Mouse (Mus musculus): ENCODE data around the gene Cdh13. TPM values are rescaled to one million over a fixed set of nuclear protein-coding genes. Genes with fewer than 3 reads are reported as not detected.
A peak's percentile ranks its signal among the peaks of the same experiment; 100 is the strongest.

Gene Cdh13
- total RNA-seq, 2 experiments from 2014 or later = 40.7 to 43.8 TPM

DNA sequence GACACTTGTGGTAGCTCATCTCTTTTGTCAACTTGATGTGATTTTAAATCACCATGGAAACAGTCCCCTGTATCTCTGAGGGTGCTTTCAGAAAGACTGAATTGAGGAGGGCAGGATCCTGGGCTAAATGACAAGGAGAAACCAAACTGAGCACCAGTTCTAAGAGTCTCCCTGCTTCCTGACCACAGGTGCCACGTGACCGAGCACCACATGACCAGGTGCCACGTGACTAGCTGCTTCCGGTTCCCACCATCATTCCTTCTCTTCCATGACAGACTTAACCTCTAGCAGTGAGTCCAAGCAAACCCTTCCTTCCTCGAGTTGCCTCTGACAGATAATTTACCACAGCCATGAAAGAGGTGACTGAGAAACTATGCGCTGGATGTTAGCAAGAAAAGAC lies 280.5 kb downstream of the Cdh13 start:
- DNase-seq (ENCODE audit: low spot score in 2 of 2) = no peak

DNA sequence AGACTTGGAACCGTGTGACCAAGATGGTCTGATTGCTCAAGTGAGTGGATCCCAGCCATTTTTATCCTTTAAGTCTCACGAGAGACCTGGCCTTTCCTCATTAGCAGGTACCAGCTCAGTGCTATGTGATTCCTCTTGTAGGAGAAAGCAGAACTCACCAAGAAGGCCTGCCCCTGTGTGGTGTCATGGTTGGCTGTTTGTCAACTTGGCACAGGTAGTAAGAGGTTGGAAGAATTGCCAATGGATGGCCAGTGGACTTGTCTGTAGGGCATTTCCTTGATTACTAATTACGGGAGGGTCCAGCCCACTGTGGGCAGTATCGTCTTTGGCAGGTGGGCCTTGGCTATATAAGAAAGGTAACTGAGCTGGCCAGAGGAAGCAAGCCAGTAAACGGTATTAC lies 281.7 kb downstream of the Cdh13 start:
- no peak for DNase-seq (ENCODE audit: low spot score in 2 of 2)

DNA sequence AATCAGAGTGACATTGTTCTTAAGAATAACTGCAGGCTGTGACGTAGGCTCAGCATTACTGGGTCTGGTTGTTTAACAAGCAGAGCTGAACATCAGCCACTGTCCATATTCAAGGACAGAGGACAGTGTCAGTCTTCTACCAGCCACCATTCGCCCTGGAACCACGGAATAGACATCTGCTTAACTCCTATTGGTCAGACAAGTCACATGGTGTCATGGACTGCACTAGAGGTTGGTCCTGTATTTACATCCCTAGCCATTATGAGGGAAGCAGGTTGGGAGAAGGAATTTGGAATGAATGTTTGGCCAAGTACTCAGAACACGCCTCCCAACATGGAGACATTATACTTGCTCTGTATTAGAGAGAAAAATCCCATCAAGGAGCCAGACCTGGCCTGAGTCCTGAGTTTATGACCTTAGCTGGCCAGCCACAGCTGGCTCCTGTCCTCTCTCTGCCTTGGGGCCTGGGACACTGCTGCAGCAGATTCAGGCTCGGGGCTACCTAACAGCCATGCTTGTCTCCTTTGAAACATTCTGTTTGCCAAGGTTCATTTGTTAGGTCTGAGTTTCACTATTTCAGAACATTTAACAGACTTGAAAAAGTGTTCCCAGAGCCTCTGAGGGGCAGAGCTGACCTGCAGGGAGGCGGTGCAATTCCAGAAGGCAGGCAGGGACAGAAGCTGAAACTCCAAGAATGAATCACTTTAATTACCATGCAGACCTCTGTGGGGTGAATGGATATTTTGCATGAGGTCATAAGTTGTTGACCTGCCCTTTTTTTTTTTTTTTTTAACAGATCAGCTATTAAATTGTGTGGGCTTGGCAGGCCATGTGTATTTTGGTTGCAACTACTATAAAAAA lies 282.6 kb downstream of the Cdh13 start:
- DNase-seq (ENCODE audit: low spot score in 2 of 2) = no peak

DNA sequence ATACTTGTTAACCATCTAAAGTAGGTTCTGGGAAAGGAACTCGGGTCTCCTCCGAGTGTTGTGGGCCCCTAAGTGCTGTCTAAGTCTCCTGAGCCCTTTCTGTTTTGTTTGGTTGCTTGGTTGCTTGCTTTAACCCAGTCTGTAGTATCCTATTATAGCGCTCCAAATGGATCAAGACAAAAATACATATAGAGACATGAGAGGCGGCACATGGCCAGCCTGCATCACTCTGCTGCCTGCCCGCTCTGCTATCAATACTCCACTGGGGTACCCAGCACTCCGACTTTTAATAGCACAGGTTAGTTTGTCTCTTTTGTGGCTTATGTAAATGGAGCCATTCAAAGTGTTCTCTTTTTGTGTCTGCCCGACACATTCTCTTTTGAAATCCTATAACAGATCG lies 285.8 kb downstream of the Cdh13 start:
- no peak for DNase-seq (ENCODE audit: low spot score in 2 of 2)

DNA sequence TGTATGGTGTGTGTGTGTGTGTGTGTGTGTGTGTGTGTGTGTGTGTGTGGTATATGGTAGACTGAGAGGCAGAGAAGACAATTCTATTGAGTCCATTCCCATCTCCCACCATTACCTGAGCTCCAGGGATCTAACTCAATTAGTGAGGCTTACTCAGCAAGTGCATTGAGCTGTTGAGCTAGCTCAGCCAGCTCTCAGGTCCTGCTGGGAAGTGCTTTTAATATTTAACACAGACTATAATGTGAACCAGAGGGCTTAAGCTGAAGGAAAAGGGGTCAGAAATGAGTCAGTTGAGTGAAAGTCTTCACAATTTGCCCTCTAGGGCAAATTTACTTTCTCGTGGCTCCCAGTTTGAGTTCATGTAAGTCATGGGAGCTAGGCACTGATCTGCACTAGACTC lies 297.7 kb downstream of the Cdh13 start:
- DNase-seq (ENCODE audit: low spot score in 2 of 2) = no peak

DNA sequence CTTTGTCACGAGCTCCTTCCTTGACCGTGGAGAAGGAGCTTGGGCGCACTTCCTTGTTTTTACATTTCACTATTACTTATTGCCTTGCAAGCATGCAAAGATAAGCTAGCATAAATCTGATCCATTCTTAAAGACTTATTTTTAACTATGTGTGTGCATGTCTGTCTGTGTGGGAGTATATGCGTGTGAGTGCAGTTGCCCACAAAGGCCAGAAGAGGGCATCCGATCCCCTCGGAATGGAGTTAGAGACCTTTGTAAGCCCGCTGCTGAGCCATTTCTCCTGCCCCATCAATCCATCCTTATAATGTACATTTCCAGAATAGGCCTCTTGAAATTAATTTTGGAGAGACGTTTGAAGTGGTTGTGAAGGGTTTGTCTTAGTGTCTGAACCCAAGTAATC lies 298.7 kb downstream of the Cdh13 start:
- DNase-seq (ENCODE audit: low spot score in 2 of 2) = no peak

DNA sequence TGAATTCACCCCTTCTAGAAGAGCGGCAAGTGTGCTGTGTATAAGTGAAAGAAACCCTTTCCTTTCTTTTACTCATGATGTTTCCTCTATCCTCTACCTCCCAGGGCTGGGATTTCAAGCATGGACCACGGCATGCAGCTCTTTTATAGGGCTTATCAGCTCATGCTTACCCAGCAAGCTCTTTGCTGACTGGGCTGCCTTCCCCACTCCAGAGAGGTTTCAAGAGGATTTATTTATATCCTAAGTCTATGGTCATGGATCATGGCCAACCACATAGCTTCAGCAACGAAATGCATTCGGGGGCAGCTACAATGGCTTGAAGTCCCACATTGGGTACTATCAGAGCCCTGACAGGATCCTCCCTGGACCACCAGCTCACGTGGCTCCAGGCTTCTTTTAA lies 304.4 kb downstream of the Cdh13 start:
- no peak for DNase-seq (ENCODE audit: low spot score in 2 of 2)

DNA sequence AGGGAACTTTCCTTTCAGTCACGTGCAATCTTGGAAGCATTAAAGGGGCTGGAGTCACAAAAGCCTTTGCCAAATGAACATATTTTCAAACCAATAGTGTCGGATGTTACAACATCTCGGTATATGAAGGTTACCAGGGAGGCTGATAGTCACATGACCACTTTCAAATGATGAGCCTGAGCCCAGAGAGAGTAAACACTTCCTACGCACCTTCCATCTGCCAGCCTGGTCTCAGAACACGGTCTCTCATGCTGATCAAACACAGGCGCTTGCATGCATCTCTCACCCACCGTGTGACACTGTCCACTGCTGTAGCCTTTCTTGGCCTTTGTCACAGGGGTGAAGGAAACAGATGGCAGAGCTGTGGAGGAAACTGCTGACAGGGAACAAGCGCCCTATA lies 313.3 kb downstream of the Cdh13 start:
- DNase-seq (ENCODE audit: low spot score in 2 of 2) = peak; percentile 40 to 84

DNA sequence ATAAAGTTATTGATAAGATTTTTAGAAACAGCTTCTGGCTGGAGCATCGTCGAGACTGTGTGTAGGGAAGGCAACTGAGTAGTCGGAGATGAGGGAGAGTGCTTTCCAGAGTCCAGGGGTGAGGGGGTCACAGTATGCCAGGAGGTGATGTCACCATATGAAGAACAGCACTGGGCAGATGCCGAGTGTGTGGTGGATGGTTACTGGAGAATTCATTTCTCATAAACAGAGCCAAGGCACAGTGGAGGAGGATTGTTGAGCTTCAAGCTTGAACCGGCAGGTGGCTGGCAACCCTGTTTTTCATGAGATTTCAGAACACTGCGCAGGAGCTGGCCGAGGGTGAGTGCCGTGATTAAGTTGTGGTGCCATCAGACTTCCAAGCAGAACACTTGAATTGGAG lies 317.8 kb downstream of the Cdh13 start:
- DNase-seq (ENCODE audit: low spot score in 2 of 2) = no peak

DNA sequence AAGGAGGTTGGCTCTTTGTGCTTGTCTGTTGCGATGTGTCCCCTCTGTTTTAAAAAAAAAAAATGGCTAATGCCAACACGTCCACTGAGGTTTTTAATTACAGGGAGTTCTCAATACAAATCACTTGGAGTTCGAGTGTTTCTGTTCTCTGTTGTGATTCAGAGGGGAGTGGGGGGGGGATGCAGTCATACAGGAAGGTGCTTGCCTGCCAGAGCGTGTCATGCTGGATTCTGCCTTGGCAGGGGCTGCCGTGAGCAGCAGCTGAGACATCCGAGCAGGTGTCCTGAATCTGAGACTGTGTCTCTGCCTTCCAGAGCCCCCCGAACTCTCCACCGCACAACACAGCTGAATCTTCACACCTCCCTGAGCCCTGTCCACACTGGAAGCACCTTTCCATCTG lies 318.5 kb downstream of the Cdh13 start:
- no peak for DNase-seq (ENCODE audit: low spot score in 2 of 2)

DNA sequence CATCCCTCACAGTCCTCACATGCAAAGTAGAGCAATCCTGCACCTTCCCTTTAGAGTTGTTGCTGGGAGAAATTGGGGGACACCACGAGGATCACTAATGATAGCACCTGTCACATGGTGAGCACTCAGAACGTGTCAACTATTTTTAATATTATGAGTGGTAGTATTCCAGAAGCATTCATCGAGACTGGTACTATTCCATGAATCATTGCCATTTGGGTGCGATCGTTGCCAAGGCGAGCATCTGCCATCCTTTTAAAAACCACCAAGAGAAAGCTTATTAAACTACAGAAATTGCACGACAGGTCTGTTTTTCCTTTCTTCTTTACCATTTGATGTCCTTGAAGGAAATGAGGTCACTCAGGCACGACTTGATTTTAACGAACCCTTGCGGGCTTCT lies 328.0 kb downstream of the Cdh13 start:
- DNase-seq (ENCODE audit: low spot score in 2 of 2) = peak; percentile 82 to 94

DNA sequence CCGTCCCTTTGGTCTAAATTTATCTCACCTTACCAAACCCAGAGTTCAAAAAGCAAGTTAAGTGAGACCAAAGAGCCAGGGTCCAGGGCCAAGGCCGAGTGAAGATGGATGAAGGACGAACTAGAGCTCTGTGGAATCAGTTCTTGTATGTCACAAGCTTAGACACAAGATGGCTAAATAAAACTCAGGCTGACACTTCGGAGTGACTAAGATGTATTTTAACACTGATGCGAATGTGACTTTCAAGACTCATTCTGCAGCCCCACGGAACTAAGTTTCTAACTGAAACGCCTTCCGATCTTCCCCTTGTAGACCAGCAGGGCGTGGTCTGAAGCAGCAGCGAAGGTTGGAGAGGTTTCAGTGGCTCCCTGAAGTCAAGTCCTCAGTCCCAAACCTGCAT lies 334.7 kb downstream of the Cdh13 start:
- DNase-seq (ENCODE audit: low spot score in 2 of 2) = no peak

DNA sequence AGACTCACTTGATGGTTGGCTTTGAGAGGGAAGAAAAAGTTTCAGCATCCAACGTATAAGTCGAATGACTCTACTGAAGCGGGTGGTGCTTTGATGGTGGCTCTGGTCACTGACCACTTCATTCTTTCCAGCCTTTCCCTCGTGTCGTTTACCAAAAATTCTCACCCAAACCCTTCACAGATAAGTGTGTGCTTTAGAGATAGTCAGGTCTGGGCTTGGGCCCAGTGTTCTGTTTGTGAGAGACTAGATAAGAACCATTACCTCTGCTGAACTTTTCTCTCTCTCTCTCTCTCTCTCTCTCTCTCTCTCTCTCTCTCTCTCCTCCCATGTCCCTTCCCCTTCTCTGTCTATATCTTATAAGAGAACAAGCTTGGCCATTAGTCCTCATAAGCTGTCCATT lies 342.9 kb downstream of the Cdh13 start:
- no peak for DNase-seq (ENCODE audit: low spot score in 2 of 2)

DNA sequence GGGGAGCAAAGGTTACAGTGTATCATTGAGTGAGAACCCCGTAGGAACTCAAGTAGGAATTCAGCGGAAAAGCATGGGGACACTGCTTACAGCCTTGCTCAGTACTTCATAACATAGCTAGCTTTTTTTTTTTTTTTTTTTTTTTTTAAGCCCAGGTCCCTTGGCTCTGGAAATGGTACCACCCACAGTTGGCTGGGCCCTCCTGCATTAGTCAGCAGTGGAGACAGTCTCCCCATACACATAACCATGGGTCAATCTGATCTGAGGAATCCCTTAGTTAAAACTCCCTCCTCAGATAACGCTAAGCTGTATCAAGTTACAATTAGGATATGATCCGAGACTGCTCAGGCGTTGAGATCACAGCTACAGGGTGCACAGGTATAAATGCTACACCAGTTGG lies 344.2 kb downstream of the Cdh13 start:
- no peak for DNase-seq (ENCODE audit: low spot score in 2 of 2)

DNA sequence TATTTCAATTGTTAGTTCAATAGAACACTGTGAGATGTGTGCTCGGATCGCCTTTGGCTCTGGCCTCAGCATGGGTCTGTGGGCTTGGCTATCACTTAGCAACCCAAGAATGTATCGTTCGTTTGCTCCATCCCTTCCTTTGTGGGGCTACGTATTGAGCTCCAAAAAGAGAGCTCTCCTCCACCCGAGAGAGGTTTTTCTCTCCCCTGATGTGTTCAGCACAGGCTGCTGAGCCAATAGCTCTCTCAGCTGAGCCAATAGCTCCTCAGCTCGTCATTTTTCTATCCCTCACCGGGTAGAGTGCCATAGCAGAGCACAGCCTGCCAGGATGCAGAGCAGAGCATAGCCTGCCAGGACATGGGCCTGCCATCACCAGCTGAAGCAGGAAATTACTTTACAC lies 345.2 kb downstream of the Cdh13 start:
- no peak for DNase-seq (ENCODE audit: low spot score in 2 of 2)

DNA sequence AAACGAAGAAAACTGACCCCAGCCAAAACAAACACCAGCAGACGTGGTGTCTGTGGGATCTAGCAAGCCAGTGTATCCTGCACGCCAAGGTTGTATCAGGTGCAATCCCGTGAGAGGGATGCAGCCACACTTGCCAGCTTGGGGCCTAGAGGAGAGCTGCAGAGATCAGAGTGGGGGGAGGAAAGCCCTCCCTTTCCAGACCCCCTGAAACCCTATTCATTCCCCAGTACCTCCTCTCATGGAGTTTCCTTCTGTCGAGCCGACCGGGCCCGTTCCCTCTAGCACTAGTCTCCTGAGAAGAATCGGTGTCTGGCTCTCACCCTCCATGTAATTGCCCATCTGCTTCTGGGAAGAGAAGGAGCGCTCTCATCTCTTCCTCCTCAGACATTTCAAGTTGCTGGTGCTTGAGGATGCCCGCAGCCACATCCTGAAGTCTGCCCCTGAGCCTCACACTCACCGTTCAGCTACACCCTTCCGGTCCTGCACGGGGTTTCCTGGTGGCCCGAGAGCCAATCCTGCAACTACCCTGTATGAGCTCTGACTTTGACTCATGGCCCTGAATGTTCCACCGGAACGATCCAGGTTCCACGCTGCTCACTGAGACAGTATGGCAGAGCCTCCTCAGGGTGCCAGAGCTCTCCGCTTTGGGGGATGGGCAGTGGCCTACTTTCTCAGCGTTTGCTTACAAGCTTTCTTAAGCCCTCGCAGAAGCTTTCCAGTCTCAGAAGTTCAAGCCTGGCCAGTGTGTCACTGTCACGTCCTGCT lies 351.9 kb downstream of the Cdh13 start:
- DNase-seq (ENCODE audit: low spot score in 2 of 2) = no peak

DNA sequence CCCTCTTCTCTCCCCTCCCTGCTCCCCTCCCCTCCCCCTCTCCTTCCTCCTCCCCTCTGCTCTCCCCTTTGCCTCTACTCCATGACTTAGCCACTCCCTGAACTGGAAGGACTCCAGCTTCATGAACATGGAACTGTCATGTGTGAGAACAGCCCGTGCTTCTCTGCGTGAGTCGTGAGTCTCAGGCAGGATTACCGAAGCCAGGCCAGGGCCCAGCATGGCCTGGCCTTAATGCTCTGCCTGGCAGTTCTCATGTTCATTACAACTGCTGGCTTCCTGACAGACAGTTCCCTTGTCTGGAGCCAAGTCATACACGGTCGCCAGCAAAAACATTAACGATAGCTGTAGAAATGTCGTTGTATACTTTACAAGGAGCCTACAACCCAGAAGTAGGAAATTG lies 356.1 kb downstream of the Cdh13 start:
- no peak for DNase-seq (ENCODE audit: low spot score in 2 of 2)

DNA sequence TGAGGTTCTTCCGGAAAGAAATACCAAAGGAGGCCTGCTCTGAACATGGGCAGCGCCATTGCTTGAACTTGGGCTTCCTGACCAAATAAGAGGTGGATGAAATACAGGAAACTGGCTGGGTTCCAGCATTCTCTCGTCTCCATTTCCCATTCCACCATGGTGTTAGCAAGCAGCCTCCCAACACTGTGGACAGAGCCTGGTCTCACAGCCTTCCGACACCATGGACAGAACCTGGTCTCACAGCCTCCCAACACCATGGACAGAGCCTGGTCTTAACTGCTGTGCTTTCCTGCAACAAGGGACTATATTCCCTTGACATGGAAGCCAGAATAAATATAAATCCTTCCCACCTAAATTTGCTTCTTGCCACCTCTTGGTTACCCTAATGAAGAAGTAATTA lies 358.3 kb downstream of the Cdh13 start:
- no peak for DNase-seq (ENCODE audit: low spot score in 2 of 2)

DNA sequence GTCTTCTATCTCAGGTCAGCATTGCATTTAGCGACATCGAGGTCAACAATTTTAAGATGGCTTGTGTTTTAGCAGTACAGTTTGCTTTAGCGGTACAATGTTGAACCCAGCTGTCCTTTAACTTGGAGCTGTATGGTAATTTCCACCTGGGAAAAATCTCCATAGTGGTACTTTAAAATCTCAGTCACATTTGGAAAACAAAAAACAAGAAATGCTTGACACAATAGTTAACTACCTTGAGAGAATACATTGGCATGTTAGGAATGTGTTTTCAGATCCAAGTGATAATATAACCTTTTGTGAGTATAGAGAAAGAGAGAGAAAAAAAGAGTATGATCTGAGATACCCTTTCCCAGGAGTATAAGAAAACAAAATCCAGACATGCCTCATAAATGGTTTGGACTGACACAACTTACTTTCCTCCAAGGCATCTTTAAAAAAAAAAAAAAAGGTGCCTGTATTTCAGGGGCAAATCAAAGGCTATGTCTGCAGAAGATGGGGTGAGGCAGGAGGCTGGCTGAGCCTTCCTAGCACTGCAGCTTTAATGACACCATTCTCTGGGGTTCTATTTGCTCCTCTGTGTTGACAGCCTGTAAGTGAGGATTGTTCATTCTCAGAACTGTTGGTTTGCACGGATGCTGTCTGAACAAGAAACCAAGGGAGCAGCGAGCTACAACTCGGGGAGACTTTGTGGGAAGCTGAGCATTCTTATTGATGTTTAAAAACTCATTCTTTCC lies 365.4 kb downstream of the Cdh13 start:
- no peak for DNase-seq (ENCODE audit: low spot score in 2 of 2)

DNA sequence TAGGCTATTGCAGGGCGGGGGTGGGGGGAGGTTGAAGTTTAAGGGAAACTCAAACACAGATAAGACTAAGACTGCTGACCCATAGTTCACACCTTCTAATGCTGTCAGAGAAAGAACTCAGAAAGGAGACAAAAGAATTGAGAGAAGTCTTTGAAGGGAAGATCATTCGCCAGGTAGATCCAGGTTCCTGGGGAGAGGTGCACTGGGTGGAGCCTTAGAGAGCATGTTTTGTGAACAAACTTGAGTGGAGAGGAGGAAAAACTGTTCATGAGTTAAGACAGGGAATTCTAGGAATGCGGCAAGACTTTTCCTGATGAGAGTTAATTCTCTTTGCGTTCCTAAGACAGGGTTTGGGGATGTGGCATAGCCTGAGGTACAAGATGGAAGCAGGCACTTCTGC lies 366.4 kb downstream of the Cdh13 start:
- DNase-seq (ENCODE audit: low spot score in 2 of 2) = no peak

DNA sequence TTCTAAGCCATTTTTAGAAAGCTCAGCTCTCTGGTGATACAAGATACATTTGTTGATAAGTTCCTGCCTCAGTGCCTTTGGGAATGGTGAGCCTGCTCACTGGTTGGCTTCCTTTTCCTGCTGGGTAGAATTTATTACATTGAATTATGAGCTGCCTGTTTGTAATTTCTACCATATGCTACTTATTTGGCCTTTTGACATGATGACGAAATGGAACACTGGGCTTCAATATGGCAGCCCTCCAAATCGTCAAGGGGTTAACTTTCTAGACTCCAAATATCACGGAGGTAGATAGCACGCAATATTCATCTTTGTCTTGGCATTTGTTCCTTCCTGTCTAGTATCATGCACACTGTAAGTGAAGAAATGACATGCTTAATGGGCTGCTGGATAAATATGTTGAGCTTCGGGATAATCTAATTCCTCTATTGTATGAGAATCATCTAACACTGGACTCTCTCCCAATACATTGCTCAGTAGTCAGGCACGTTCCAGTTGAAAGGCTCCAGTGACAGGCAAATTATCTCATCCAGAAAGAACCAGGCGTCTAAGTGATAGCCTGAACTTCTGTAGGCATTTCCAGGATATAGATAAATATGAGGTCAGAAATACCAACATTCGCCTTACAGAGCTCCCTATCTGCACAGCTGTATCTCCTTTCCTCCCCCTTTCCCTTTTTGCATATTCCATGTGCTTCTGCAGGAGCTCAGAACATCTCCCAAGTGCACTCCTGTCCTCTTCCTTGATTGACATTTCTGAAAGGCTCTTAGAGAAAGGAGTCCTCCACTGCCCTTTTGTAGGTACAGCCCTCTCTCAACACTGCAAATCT lies 378.7 kb downstream of the Cdh13 start:
- no peak for DNase-seq (ENCODE audit: low spot score in 2 of 2)

All from layer of hippocampus, adult 18-20 months (tissue).